9 mouse cellular contexts compared by ENCODE assay signal in genomic region chr4:132344403-132345134, GRCm38 (mm10). TPM values are rescaled to one million over a fixed set of nuclear protein-coding genes. Genes with fewer than 3 reads are reported as not detected.
DNase-seq lines count a peak whose midpoint lies in the region; ATAC-seq and TF ChIP-seq lines count a peak whose summit lies in the region.
"Had no signal": no experiment of that assay in that cellular context is flagged by ENCODE, and none has a peak within 500 bp of the region (broad histone marks: within the 10 kb centered on the region; RNA-seq: fewer than 3 reads in every experiment).

No protein-coding gene starts in this region.

- H3K27me3 ChIP-seq in hindbrain, postnatal 0 days (ENCODE audit: insufficient read depth, low read length) = no peaks in the 10 kb centered on the region
- H3K27me3 ChIP-seq in midbrain, embryonic 12.5 days = no peaks in the 10 kb centered on the region

- no peak overlapping the region for H3K27ac ChIP-seq in hindbrain, postnatal 0 days
- no peak overlapping the region for H3K27ac ChIP-seq in midbrain, embryonic 12.5 days (replicated peaks)

- no peaks in the 10 kb centered on the region for H3K9me3 ChIP-seq in hindbrain, postnatal 0 days (ENCODE audit: low read length)
- H3K9me3 ChIP-seq in midbrain, embryonic 12.5 days = no peaks in the 10 kb centered on the region

- H3K9ac ChIP-seq in hindbrain, postnatal 0 days (replicated peaks; ENCODE audit: low read length) = peak overlapping the region; percentile 64
- peak overlapping the region; percentile 80 for H3K9ac ChIP-seq in midbrain, embryonic 12.5 days (replicated peaks)

- H3K4me3 ChIP-seq in hindbrain, postnatal 0 days (ENCODE audit: low read length) = peak overlapping the region; percentile 84
- peak overlapping the region; percentile 76 for H3K4me3 ChIP-seq in midbrain, embryonic 12.5 days

- no peaks in the 10 kb centered on the region for H3K36me3 ChIP-seq in hindbrain, postnatal 0 days (ENCODE audit: insufficient read depth, low read length)
- H3K36me3 ChIP-seq in midbrain, embryonic 12.5 days = peaks cover 7% of the 10 kb centered on the region

- peak; percentile 51 for DNase-seq in adrenal gland, adult 2 months
- DNase-seq in adrenal gland, postnatal 4 days (ENCODE audit: low spot score in 2 of 2) = no peak
- DNase-seq in spleen, postnatal 4 days (ENCODE audit: low spot score in 2 of 2) = peak; percentile 27 to 72
- no peak for DNase-seq in spleen, postnatal 14 days (ENCODE audit: low spot score in 2 of 2)
- DNase-seq in hindbrain, postnatal 0 days (ENCODE audit: low spot score) = no peak
- DNase-seq in frontal cortex, postnatal 25 days (ENCODE audit: low spot score in 2 of 2) = no peak
- DNase-seq in urinary bladder, postnatal 10 days (ENCODE audit: low spot score) = no peak

- WGBS in hindbrain, postnatal 0 days = 8% methylated on average over 13 of the region's 13 CpGs
- 10% methylated on average over 13 of the region's 13 CpGs for WGBS in midbrain, embryonic 12.5 days

- H3K4me1 ChIP-seq in hindbrain, postnatal 0 days (ENCODE audit: insufficient read depth, low read length) = peaks cover 10% of the 10 kb centered on the region
- peaks cover 26% of the 10 kb centered on the region for H3K4me1 ChIP-seq in midbrain, embryonic 12.5 days

- ATAC-seq in hindbrain, postnatal 0 days = 0 out of 2 replicates have a peak, but pooled peaks have one; percentile 3
- no peak for ATAC-seq in midbrain, embryonic 12.5 days (ENCODE audit: low FRiP score, low read depth)

- peak overlapping the region; percentile 97 for H3K4me2 ChIP-seq in hindbrain, postnatal 0 days (ENCODE audit: low read depth, low read length)
- peak overlapping the region; percentile 85 for H3K4me2 ChIP-seq in midbrain, embryonic 12.5 days (replicated peaks)

- no peak for TF ChIP-seq CTCF in hindbrain, postnatal 0 days (IDR thresholded peaks at IDR 0.05; ENCODE audit: low read depth)

RNA-seq across cellular contexts. Expression of gene Rcc1, which starts 8.8 kb away (rescaled TPM):
- total RNA-seq in adrenal gland, adult 2 months (2021) = 10 to 100 TPM; 12.4 to 16.9 TPM
- 4.3 TPM in 2 replicates for polyA plus RNA-seq in adrenal gland, adult 2 months (2012; rRNA removed)
- total RNA-seq in adrenal gland, postnatal 4 days (2021) = 10 to 100 TPM; 29.9 to 34.2 TPM
- total RNA-seq in hindbrain, postnatal 0 days (2014; rRNA removed) = 20.7 and 24.4 TPM in 2 replicates
- 28.8 and 29.7 TPM in 2 replicates for polyA plus RNA-seq in hindbrain, postnatal 0 days (2015; fragmentation: Nextera tagmentation; extraction: Ambion mirVana)
- polyA plus RNA-seq in midbrain, embryonic 12.5 days (2016; fragmentation: Nextera tagmentation; extraction: Ambion mirVana) = 90.2 and 92.9 TPM in 2 replicates

RNA-seq across cellular contexts. Expression of gene Trnau1ap, which starts 15.2 kb away (rescaled TPM):
- total RNA-seq in adrenal gland, adult 2 months (2021) = 10 to 100 TPM; 31.6 to 36.4 TPM
- 14.9 and 16.5 TPM in 2 replicates for polyA plus RNA-seq in adrenal gland, adult 2 months (2012; rRNA removed)
- 10 to 100 TPM; 40.3 to 45.8 TPM for total RNA-seq in adrenal gland, postnatal 4 days (2021)
- 53.2 and 79.3 TPM in 2 replicates for total RNA-seq in hindbrain, postnatal 0 days (2014; rRNA removed)
- 56.6 and 62.6 TPM in 2 replicates for polyA plus RNA-seq in hindbrain, postnatal 0 days (2015; fragmentation: Nextera tagmentation; extraction: Ambion mirVana)
- 79.2 and 80.6 TPM in 2 replicates for polyA plus RNA-seq in midbrain, embryonic 12.5 days (2016; fragmentation: Nextera tagmentation; extraction: Ambion mirVana)

RNA-seq across cellular contexts. Expression of gene Rab42, which starts 41.4 kb away (rescaled TPM):
- total RNA-seq in adrenal gland, adult 2 months (2021) = 1 to 10 TPM; 1.4 to 3.0 TPM
- polyA plus RNA-seq in adrenal gland, adult 2 months (2012; rRNA removed) = 3.2 and 3.3 TPM in 2 replicates
- total RNA-seq in adrenal gland, postnatal 4 days (2021) = 1 to 10 TPM; 4.3 to 6.6 TPM
- total RNA-seq in hindbrain, postnatal 0 days (2014; rRNA removed) = 4.9 and 5.4 TPM in 2 replicates
- 5.1 and 5.9 TPM in 2 replicates for polyA plus RNA-seq in hindbrain, postnatal 0 days (2015; fragmentation: Nextera tagmentation; extraction: Ambion mirVana)
- 0.42 and 1.5 TPM in 2 replicates for polyA plus RNA-seq in midbrain, embryonic 12.5 days (2016; fragmentation: Nextera tagmentation; extraction: Ambion mirVana)
- total RNA-seq: neutrophil, adult 5-6 weeks had no signal

Comparison
In these comparisons a context has a peak if more than half of its experiments do, and no peak if none do; other contexts are left out.
1. DNase-seq: peak in adrenal gland, adult 2 months (single experiment) and spleen, postnatal 4 days (2 of 2); none in adrenal gland, postnatal 4 days (0 of 2), spleen, postnatal 14 days (0 of 2), hindbrain, postnatal 0 days (single experiment), frontal cortex, postnatal 25 days (0 of 2) and urinary bladder, postnatal 10 days (single experiment).